Mouse (Mus musculus): ENCODE measurements at regions not wholly inside any gene's neighbourhood (a gene's known extent, or its start where the extent isn't known, plus 50 kb on each side); places are given as distances from the start of the nearest gene placed in this dataset.
"Not testable (repeated sequence)": the region's sequence is repeated elsewhere in the genome, so short reads cannot be mapped to it uniquely, and the experiment has no call there.

- DNase-seq, result no peak
Measured at GRCm38 (mm10) chr2:78598039-78598438, 269.9 kb upstream of the Ube2e3 start.

GRCm38 (mm10) chr2:78596251-78596650, 271.7 kb upstream of the Ube2e3 start:
- DNase-seq, result no peak

GRCm38 (mm10) chr2:78580013-78580412, 287.9 kb upstream of the Ube2e3 start:
- no peak for DNase-seq

GRCm38 (mm10) chr2:78572492-78572891, 295.4 kb upstream of the Ube2e3 start:
- DNase-seq, result no peak

GRCm38 (mm10) chr2:78558128-78558527, 309.8 kb upstream of the Ube2e3 start:
- DNase-seq, result no peak

- no peak for DNase-seq
Measured at GRCm38 (mm10) chr2:78551085-78551484, 316.8 kb upstream of the Ube2e3 start.

- no peak for DNase-seq
Measured at GRCm38 (mm10) chr2:78548683-78549467, 319.0 kb upstream of the Ube2e3 start.

- no peak for DNase-seq
Measured at GRCm38 (mm10) chr2:78547286-78547685, 320.6 kb upstream of the Ube2e3 start.

GRCm38 (mm10) chr2:78540422-78540821, 327.5 kb upstream of the Ube2e3 start:
- DNase-seq, result no peak

- no peak for DNase-seq
Measured at GRCm38 (mm10) chr2:78539592-78540300, 328.2 kb upstream of the Ube2e3 start.

- no peak for DNase-seq
Measured at GRCm38 (mm10) chr2:78537574-78537973, 330.4 kb upstream of the Ube2e3 start.

- not testable (repeated sequence) for DNase-seq
Measured at GRCm38 (mm10) chr2:78533881-78534280, 334.0 kb upstream of the Ube2e3 start.

- DNase-seq, result no peak
Measured at GRCm38 (mm10) chr2:78530535-78530934, 337.4 kb upstream of the Ube2e3 start.

GRCm38 (mm10) chr2:78520258-78521023, 347.5 kb upstream of the Ube2e3 start:
- DNase-seq, result no peak

- no peak for DNase-seq
Measured at GRCm38 (mm10) chr2:78493115-78493514, 374.8 kb upstream of the Ube2e3 start.

GRCm38 (mm10) chr2:78480036-78480435, 387.9 kb upstream of the Ube2e3 start:
- no peak for DNase-seq

GRCm38 (mm10) chr2:78459444-78459843, 408.5 kb upstream of the Ube2e3 start:
- no peak for DNase-seq

- DNase-seq, result no peak
Measured at GRCm38 (mm10) chr2:78453411-78453810, 414.5 kb upstream of the Ube2e3 start.

- DNase-seq, result no peak
Measured at GRCm38 (mm10) chr2:78436816-78437215, 431.1 kb upstream of the Ube2e3 start.

GRCm38 (mm10) chr2:78435071-78435470, 432.9 kb upstream of the Ube2e3 start:
- DNase-seq, result no peak

GRCm38 (mm10) chr2:78427659-78428336, 440.1 kb upstream of the Ube2e3 start:
- no peak for DNase-seq

- DNase-seq, result no peak
Measured at GRCm38 (mm10) chr2:78418561-78419338, 449.2 kb upstream of the Ube2e3 start.
